Mouse (Mus musculus) G1E (cell line): ENCODE data around the gene Sult1a1. TPM values are rescaled to one million over a fixed set of nuclear protein-coding genes. Genes with fewer than 3 reads are reported as not detected.
"Not testable (repeated sequence)": the region's sequence is repeated elsewhere in the genome, so short reads cannot be mapped to it uniquely, and the experiment has no call there.

Source experiments
- ATAC-seq: 2 replicates; pipeline ENCODE4 v1.8.0; 2016; ENCODE audit warnings: mild to moderate bottlenecking; ENCODE audit not compliant: insufficient number of reproducible peaks, poor library complexity, low FRiP score, severe bottlenecking; ENCODE audit errors: extremely low read depth
- DNase-seq: peaks from one replicate; pipeline ENCODE4 v3.0.0; 2012; ENCODE audit warnings: low spot score
- H3K27me3 ChIP-seq: 2 replicates; pipeline ENCODE4 v1.6.1; 2012; ENCODE audit warnings: mild to moderate bottlenecking, low read length, inconsistent platforms; ENCODE audit not compliant: insufficient read depth
- H3K36me3 ChIP-seq: replicated peaks from 2 replicates; pipeline ENCODE3; 2012; ENCODE audit warnings: mild to moderate bottlenecking, inconsistent platforms
- H3K4me1 ChIP-seq: 2 replicates; pipeline ENCODE4 v1.6.1; 2012; ENCODE audit warnings: low read depth, low read length, inconsistent platforms, mixed read lengths; ENCODE audit not compliant: insufficient read depth
- H3K4me3 ChIP-seq: 2 replicates; pipeline ENCODE4 v1.5.1; 2012; ENCODE audit warnings: low read depth, mild to moderate bottlenecking, inconsistent platforms, low read length, moderate library complexity, mixed read lengths
- H3K9me3 ChIP-seq: replicated peaks from 2 replicates; pipeline ENCODE4 v1.6.1; 2012; ENCODE audit warnings: inconsistent platforms
- CTCF ChIP-seq: IDR thresholded peaks from 2 replicates; pipeline ENCODE4 v1.5.1; 2012; ENCODE audit warnings: low read depth, low read length, inconsistent platforms, mixed read lengths
- GATA1 ChIP-seq: IDR thresholded peaks from 2 replicates; pipeline ENCODE4 v1.6.1; 2012; ENCODE audit warnings: borderline replicate concordance, low read length, inconsistent platforms, mixed read lengths
- GATA2 ChIP-seq: IDR thresholded peaks from 2 replicates; pipeline ENCODE4 v1.6.1; 2012; ENCODE audit warnings: low read depth, low read length, inconsistent platforms, borderline replicate concordance
- POLR2AphosphoS5 ChIP-seq: IDR thresholded peaks from 2 replicates; pipeline ENCODE4 v1.6.1; 2012; ENCODE audit warnings: low read depth, low read length, inconsistent platforms; ENCODE audit not compliant: insufficient replicate concordance
- TAL1 ChIP-seq: conservative IDR thresholded peaks from 2 replicates; pipeline ENCODE4 v1.6.1; 2012; ENCODE audit warnings: low read depth, low read length, inconsistent platforms, mixed read lengths
- polyA plus RNA-seq: library from polyadenylated mRNA; stranded (reverse); fragments of >175 nt; gene quantifications from 2 replicates; pipeline ENCODE4 v1.2.3, GENCODE M21; 2012
- total RNA-seq, 2 experiments: library from RNA; stranded (forward) in 1 of 2; stranded (reverse) in 1 of 2; fragments of 200-1000 nt in 1 of 2; fragments of >200 nt in 1 of 2; fragmentation: Nextera tagmentation in 1 of 2; gene quantifications; 2 replicates each; pipeline ENCODE4 v1.2.3; 2014 to 2017

Sult1a1 gene
- total and polyA plus RNA-seq, 3 experiments, result 0.33 TPM; not detected in 2

DNA sequence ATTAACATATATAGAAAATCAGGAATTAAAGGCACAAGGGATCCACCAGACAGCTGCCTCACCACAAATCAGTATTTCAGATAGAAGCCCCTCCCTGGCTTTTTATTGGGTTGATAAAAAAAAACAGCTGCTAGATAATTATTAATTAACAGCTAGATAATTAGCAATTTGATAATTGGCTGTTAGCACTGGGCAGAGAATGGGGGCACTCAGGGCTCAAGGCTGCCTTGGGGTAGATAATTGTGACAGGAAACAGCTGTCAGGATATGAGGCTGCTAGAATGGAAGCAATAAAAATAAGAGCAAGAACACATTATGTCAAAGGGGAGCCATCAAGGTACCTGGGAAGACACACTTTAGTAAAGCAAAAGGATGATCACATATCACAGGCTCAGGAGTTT lies 31.3 kb downstream of the Sult1a1 start:
- Histone ChIP-seq H3K27me3 (no peaks in the 10 kb centered on the region), H3K36me3 (no peaks in the 10 kb centered on the region), H3K9me3 (no peaks in the 10 kb centered on the region), H3K4me1 (peaks cover 25% of the 10 kb centered on the region), H3K4me3 (no peak overlapping the region)
- DNase-seq (no peak), ATAC-seq (no peak)
- TF ChIP-seq POLR2AphosphoS5, result no peak
- TF ChIP-seq GATA2, result no peak
- no peak for TF ChIP-seq GATA1
- no peak for TF ChIP-seq TAL1
- TF ChIP-seq CTCF, result no peak

GRCm38 (mm10) chr7:126644345-126644744 lies 31.9 kb downstream of the Sult1a1 start:
- no peaks in the 10 kb centered on the region for H3K27me3 ChIP-seq
- no peak for ATAC-seq
- peaks cover 20% of the 10 kb centered on the region for H3K4me1 ChIP-seq
- no peak for DNase-seq
- H3K36me3 ChIP-seq, result no peaks in the 10 kb centered on the region
- TF ChIP-seq GATA1, result no peak
- no peak for TF ChIP-seq TAL1
- TF ChIP-seq POLR2AphosphoS5, result no peak
- no peak for TF ChIP-seq GATA2
- TF ChIP-seq CTCF, result no peak
- H3K4me3 ChIP-seq, result no peak overlapping the region
- H3K9me3 ChIP-seq, result no peaks in the 10 kb centered on the region

GRCm38 (mm10) chr7:126643244-126643617 lies 33.0 kb downstream of the Sult1a1 start:
- H3K36me3 ChIP-seq, ATAC-seq, DNase-seq, H3K4me3 ChIP-seq, H3K27me3 ChIP-seq, H3K9me3 ChIP-seq: not testable (repeated sequence)
- H3K4me1 ChIP-seq, result peaks cover 11% of the 10 kb centered on the region

DNA sequence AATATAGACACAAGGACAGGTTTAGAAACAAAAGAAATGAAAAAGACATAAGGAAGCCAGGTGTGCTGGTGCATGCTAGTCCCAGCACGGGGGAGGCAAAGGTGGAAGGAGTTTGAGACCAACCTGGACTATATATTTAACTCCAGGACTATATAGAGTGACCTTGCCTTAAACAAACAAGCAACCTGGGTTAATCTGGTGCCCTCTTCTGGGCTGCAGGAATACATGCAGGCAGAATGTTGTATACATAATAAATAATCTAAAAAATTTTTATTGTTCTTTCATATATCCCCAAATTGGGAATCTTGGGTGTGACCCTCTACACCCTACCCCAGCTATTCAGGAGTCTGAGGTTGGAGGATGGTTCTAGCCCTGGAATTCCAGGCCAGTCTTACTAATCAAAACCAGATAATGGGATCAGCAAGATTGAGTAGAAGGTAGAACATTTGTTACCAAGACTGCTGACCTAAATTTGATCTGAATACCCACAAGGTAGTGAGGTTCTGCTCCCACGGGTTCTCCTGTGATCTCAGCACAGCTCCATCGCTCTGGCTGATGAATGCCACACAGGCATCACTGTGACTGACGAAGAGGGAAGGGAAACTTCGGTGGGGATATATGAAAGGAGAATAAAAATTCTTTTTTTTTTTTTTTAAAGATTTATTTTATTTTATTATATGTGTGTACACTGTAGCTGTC lies 33.5 kb downstream of the Sult1a1 start:
- H3K4me1 ChIP-seq, result peaks cover 11% of the 10 kb centered on the region
- TF ChIP-seq CTCF (no peak), TAL1 (no peak), POLR2AphosphoS5 (no peak), GATA2 (no peak)
- no peak for DNase-seq
- peaks cover 7% of the 10 kb centered on the region; the same call in 1 of the 2 replicates for H3K27me3 ChIP-seq
- H3K4me3 ChIP-seq, result no peak overlapping the region
- no peaks in the 10 kb centered on the region for H3K9me3 ChIP-seq
- no peaks in the 10 kb centered on the region for H3K36me3 ChIP-seq
- no peak for ATAC-seq

- ATAC-seq (no peak), DNase-seq (no peak)
- H3K36me3 ChIP-seq, result no peaks in the 10 kb centered on the region
- no peak overlapping the region for H3K4me3 ChIP-seq
- H3K9me3 ChIP-seq, result no peaks in the 10 kb centered on the region
- H3K4me1 ChIP-seq, result peaks cover 35% of the 10 kb centered on the region
- H3K27me3 ChIP-seq, result peaks cover 10% of the 10 kb centered on the region; the same call in 1 of the 2 replicates
- TF ChIP-seq CTCF, result peak; percentile 34; the same call in 1 of the 2 replicates
- no peak for TF ChIP-seq GATA1
- TF ChIP-seq GATA2, result no peak
- TF ChIP-seq POLR2AphosphoS5, result no peak
- no peak for TF ChIP-seq TAL1
Observed at GRCm38 (mm10) chr7:126636733-126637520, 39.3 kb downstream of the Sult1a1 start.

GRCm38 (mm10) chr7:126635375-126635774 lies 40.9 kb downstream of the Sult1a1 start:
- TF ChIP-seq CTCF (no peak), GATA1 (no peak), TAL1 (no peak), POLR2AphosphoS5 (no peak), GATA2 (no peak)
- no peak for ATAC-seq
- peaks cover 10% of the 10 kb centered on the region; the same call in 1 of the 2 replicates for H3K27me3 ChIP-seq
- no peaks in the 10 kb centered on the region for H3K36me3 ChIP-seq
- peaks cover 44% of the 10 kb centered on the region for H3K4me1 ChIP-seq
- H3K4me3 ChIP-seq, result no peak overlapping the region
- no peak for DNase-seq
- H3K9me3 ChIP-seq, result no peaks in the 10 kb centered on the region
